Mouse (Mus musculus) liver, embryonic 12.5 days (tissue): ENCODE measurements around the gene Tmem116. TPM values are rescaled to one million over a fixed set of nuclear protein-coding genes. Genes with fewer than 3 reads are reported as not detected.

Source experiments
- ATAC-seq: fragments of 200-750 bp; cut with Nextera tagmentation; 2 replicates; pipeline ENCODE4 v1.8.0; 2017; ENCODE audit warnings: moderate number of reproducible peaks, mild to moderate bottlenecking, moderate library complexity
- H3K27ac ChIP-seq: fragments of 300-500 bp; sonication (generic); 2 replicates; pipeline ENCODE4 v1.5.1; 2016; ENCODE audit warnings: mild to moderate bottlenecking
- H3K27me3 ChIP-seq: fragments of 300-500 bp; sonication (generic); replicated peaks from 2 replicates; pipeline ENCODE4 v1.6.1; 2016; ENCODE audit warnings: mild to moderate bottlenecking, moderate library complexity
- H3K36me3 ChIP-seq: fragments of 300-500 bp; sonication (generic); 2 replicates; pipeline ENCODE4 v1.6.1; 2016; ENCODE audit warnings: mild to moderate bottlenecking, moderate library complexity
- H3K4me1 ChIP-seq: fragments of 300-500 bp; sonication (generic); 2 replicates; pipeline ENCODE4 v1.6.1; 2016
- H3K4me2 ChIP-seq: fragments of 300-500 bp; sonication (generic); 2 replicates; pipeline ENCODE4 v1.6.1; 2016; ENCODE audit warnings: mild to moderate bottlenecking, moderate library complexity
- H3K4me3 ChIP-seq: fragments of 300-500 bp; sonication (generic); 2 replicates; pipeline ENCODE4 v1.5.1; 2016; ENCODE audit warnings: mild to moderate bottlenecking, moderate library complexity
- H3K9ac ChIP-seq: fragments of 300-500 bp; sonication (generic); 2 replicates; pipeline ENCODE4 v1.6.1; 2016; ENCODE audit warnings: mild to moderate bottlenecking, moderate library complexity
- H3K9me3 ChIP-seq: fragments of 300-500 bp; sonication (generic); replicated peaks from 2 replicates; pipeline ENCODE4 v1.6.1; 2016; ENCODE audit warnings: mild to moderate bottlenecking, moderate library complexity
- WGBS: fragments of 180-500 bp; shearing (Covaris S2); methylation state at CpG from one replicate; pipeline ENCODE4 v1.1.7; 2016; ENCODE audit not compliant: insufficient replicate concordance; 5-methylcytosine and 5-hydroxymethylcytosine counted together
- polyA plus RNA-seq: library from polyadenylated mRNA; unstranded; fragments of >200 nt; fragmentation: Nextera tagmentation; extraction: Ambion mirVana; gene quantifications from 2 replicates; pipeline ENCODE4 v1.2.1, GENCODE M21; 2016

Gene Tmem116
- polyA plus RNA-seq, 1 experiment from 2014 or later: 0.64 TPM

DNA sequence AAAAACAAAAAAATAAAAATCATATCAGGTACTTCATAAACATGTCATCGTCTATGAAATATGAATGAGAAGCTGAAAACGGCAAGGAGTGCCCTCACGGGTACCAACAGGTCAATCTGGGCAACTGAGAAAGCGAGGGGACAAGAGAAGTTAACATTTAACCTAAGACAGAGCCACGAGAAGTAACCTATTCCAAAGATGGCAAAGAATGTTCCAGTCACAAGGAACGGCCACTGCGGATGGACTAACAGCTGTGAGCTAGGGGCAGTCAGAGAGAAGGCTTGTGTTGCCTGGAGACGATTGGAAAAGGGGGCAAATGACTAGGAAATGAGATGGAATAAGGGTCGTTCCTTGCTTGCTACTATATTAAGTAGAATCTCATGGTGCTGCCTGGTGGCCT lies 1.2 kb upstream of the Tmem116 start:
- no peak for ATAC-seq
- Histone ChIP-seq H3K27ac (0 out of 2 replicates have a peak overlapping the region, but pooled peaks have one; percentile 29), H3K36me3 (peaks cover 47% of the 10 kb centered on the region), H3K9ac (0 out of 2 replicates have a peak overlapping the region, but pooled peaks have one; percentile 97), H3K4me1 (peaks cover 50% of the 10 kb centered on the region), H3K9me3 (no peaks in the 10 kb centered on the region), H3K4me3 (peak overlapping the region; percentile 89), H3K27me3 (no peaks in the 10 kb centered on the region), H3K4me2 (peak overlapping the region; percentile 95)
- WGBS: 80% methylated on average over 9 of the region's 9 CpGs

DNA sequence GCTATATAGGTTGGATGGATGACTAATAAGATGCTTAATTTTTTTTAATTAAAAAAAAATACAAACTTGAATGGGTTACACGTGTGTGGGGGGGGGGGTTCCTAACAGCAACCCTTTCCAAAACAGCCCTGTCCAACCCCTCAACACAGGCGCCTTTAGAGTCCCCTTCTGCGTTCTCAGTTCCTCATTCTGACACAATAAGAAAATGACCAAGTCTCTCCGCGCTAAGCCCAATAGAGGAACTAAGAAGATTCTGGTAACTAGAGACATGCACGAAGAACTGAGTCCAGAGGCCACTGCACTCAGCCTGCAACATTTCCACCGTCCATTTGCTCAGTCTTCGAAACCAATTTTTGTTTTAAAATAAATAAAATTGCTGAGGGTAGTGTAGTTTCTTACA lies 490 bp upstream of the Tmem116 start:
- no peaks in the 10 kb centered on the region for H3K27me3 ChIP-seq
- peaks cover 40% of the 10 kb centered on the region for H3K36me3 ChIP-seq
- H3K4me1 ChIP-seq: peaks cover 57% of the 10 kb centered on the region
- H3K9me3 ChIP-seq: no peaks in the 10 kb centered on the region
- no peak for ATAC-seq
- WGBS: 9% methylated on average over 8 of the region's 8 CpGs
- peak overlapping the region; percentile 89 for H3K4me3 ChIP-seq
- H3K27ac ChIP-seq: peak overlapping the region; percentile 95
- peak overlapping the region; percentile 97 for H3K9ac ChIP-seq
- H3K4me2 ChIP-seq: peak overlapping the region; percentile 95

DNA sequence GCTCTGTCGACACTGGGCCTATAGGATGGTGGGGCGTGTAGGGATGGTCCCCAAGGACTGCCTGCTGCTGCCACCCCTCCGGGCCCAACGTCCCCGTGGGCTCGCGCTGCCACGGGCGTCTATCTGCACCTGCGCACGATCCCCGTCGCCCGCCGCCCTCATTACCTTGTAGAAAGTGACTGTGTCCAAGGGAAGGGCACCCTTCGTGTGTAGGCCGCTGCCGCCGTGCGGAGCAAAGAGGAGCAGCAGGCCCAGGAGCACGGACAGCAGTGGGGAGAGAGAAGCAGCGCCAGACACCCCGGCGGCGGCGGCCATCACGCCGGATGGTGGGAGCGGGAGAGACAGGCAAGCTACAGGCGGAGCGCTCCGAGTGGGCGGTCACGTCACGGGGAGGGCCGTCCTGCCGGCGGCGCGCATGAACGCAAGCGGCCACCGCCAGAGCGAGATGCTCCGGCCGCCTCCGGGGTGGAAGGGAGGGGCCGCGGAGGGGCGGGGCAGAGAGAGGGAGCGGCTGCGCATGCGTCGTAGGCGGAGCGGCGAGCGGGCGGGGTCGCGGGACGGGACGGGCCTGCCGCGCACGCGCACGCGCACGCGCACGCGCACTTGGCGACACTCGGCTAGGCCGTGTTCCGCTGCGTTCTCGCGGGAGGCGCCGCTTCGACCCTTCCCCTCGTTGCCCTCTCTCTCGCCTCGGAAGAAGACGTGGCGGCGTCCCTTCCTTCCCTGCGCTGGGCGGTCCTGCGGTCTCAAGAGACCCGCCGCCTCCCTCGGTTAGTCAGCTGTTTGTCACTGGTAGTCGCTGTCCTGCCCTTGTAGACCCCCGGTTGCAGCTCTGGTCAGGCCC lies 555 bp downstream of the Tmem116 start, which contains the start of gene Erp29:
Erp29 (minus strand) TSS at position 481 of the 844 bp plus-strand sequence.
- H3K4me2 ChIP-seq: peak within 1 kb of the TSS; percentile 95

DNA sequence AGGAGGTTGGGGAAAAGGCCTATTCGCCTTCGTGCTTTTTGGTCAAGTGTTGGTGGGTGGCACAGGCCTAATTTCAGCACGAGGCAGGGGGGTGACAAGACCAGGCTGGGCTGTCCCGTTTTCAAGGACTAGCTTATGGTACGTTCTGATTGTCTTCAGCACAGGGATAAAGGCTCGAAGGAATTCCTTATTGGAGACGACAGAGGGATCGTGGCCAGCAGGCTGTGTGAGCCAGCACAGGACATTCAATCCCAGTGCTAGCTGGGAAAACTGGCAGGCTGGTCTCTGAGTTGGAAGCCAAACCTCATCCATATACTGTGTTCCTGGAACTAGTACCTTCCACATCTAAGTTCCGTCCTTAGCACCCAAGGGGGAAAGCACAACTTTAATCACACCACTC lies 1.2 kb downstream of the Tmem116 start:
- peak overlapping the region; percentile 91 for H3K27ac ChIP-seq
- H3K36me3 ChIP-seq: peaks cover 23% of the 10 kb centered on the region
- peaks cover 62% of the 10 kb centered on the region for H3K4me1 ChIP-seq
- H3K27me3 ChIP-seq: no peaks in the 10 kb centered on the region
- H3K4me3 ChIP-seq: peak overlapping the region; percentile 89
- 5% methylated on average over 9 of the region's 9 CpGs for WGBS
- peak overlapping the region; percentile 95 for H3K4me2 ChIP-seq
- H3K9ac ChIP-seq: peak overlapping the region; percentile 97
- no peak for ATAC-seq
- H3K9me3 ChIP-seq: no peaks in the 10 kb centered on the region

More for the DNA sequence above, 555 bp downstream of the Tmem116 start, which contains the start of gene Erp29:
- Histone ChIP-seq H3K9ac (peak within 1 kb of the TSS; percentile 97), H3K27ac (peak within 1 kb of the TSS; percentile 95), H3K36me3 (peaks cover 30% of the 10 kb centered on the region), H3K9me3 (no peaks in the 10 kb centered on the region), H3K4me1 (peaks cover 62% of the 10 kb centered on the region), H3K27me3 (no peaks in the 10 kb centered on the region), H3K4me3 (peak within 1 kb of the TSS; percentile 89)
- WGBS: under 1% methylated on average over 94 of the region's 97 CpGs
- peak; percentile 92 for ATAC-seq

DNA sequence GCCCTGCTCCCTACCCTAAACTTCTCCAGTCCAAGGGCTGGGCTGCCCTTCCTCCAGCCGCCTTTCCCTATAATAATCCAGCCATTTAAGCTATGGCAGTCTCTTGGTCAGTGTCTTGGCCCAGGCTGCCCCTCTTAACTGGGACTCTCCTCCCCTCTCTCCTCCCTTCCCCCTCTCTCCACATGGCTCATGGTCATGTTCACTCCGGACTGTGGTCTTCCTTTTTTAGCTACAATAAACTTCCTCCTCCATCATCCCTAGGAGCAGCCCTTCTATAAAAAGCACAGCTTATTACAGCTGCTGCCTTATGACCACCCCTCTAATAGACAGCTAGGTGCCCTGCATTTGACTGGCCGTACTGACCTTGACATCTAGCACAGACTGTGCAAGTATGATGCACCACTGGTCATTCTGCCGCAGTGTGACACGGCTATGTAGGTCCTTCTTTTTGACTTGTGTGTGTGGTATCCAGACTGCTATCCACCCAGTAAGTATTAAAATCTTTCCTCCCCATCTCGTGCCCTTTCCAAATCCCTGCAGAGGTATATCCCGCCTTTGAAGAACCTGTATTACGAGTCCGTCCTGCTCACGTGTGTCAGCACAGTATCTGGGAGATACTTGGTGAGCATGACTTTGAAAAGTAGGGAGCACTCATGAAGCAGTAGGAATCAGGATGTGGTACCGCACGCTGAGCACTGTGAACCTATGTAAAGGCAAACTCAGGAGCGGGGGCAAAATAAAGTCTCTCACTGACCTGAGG lies 2.2 kb downstream of the Tmem116 start:
- H3K4me1 ChIP-seq: peaks cover 62% of the 10 kb centered on the region
- H3K36me3 ChIP-seq: peaks cover 13% of the 10 kb centered on the region
- WGBS: 86% methylated on average over 13 of the region's 13 CpGs
- no peak overlapping the region for H3K9ac ChIP-seq
- peak overlapping the region; percentile 91; the same call in 1 of the 2 replicates for H3K27ac ChIP-seq
- H3K4me3 ChIP-seq: 0 out of 2 replicates have a peak overlapping the region, but pooled peaks have one; percentile 89
- no peaks in the 10 kb centered on the region for H3K27me3 ChIP-seq
- H3K9me3 ChIP-seq: no peaks in the 10 kb centered on the region
- H3K4me2 ChIP-seq: peak overlapping the region; percentile 95
- ATAC-seq: no peak

DNA sequence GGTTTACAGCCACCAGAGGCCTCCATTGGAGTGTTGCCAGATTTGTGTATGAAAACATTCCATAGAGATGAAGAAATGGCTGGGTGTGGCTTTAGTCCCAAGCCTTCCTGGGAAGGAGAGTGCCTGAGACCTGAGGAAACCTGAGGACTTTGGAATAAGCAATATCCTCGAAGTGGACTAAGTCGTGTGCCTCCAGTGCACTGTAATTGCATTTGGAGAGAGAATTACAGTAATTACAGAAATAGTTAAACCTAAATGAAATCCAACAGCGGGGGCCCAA lies 2.8 kb downstream of the Tmem116 start:
- Histone ChIP-seq H3K9me3 (no peaks in the 10 kb centered on the region), H3K27me3 (no peaks in the 10 kb centered on the region), H3K27ac (no peak overlapping the region), H3K4me2 (no peak overlapping the region), H3K4me1 (peaks cover 59% of the 10 kb centered on the region), H3K4me3 (no peak overlapping the region), H3K36me3 (peaks cover 8% of the 10 kb centered on the region), H3K9ac (no peak overlapping the region)
- no peak for ATAC-seq
- 94% methylated on average over 3 of the region's 3 CpGs for WGBS

DNA sequence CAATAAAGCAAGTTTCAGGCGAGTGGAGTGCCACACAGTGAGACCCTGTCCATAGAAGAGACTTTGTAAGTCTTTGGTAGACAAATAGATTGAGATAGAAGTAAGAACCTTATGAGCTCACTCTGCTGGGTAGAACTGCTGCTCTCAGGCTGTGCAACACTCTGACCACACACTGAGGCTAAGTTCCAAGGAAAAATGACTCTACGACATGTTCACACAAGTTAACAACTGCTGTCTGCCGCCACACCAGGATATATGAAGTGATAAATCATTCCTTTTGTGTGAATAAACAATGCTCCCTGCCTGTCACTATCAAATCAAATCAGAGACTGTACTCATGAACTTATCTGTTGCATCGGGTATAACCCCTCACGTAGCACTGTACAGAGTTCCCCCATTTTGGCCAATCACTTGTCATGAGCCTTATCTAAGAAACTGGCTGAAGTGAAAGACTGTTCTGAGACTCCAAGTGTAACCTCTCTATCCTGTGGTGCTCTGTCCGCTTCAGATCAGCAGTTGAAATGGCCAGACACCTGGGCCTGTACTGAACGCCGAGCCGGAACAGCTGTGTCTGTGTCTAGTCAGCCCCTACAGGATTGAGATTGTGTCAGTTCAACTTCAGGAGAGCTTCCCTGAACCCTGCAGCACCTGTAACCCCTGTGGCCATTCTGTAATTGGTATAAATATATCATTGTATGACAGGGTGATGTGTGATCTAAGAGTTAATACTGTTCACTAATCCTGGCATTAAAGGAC lies 4.0 kb downstream of the Tmem116 start:
- Histone ChIP-seq H3K27ac (no peak overlapping the region), H3K9me3 (no peaks in the 10 kb centered on the region), H3K9ac (no peak overlapping the region), H3K4me3 (no peak overlapping the region), H3K4me2 (no peak overlapping the region), H3K36me3 (no peaks in the 10 kb centered on the region; the same call in 1 of the 2 replicates), H3K27me3 (no peaks in the 10 kb centered on the region), H3K4me1 (peaks cover 47% of the 10 kb centered on the region)
- ATAC-seq: no peak
- WGBS: 55% methylated on average over 9 of the region's 9 CpGs

DNA sequence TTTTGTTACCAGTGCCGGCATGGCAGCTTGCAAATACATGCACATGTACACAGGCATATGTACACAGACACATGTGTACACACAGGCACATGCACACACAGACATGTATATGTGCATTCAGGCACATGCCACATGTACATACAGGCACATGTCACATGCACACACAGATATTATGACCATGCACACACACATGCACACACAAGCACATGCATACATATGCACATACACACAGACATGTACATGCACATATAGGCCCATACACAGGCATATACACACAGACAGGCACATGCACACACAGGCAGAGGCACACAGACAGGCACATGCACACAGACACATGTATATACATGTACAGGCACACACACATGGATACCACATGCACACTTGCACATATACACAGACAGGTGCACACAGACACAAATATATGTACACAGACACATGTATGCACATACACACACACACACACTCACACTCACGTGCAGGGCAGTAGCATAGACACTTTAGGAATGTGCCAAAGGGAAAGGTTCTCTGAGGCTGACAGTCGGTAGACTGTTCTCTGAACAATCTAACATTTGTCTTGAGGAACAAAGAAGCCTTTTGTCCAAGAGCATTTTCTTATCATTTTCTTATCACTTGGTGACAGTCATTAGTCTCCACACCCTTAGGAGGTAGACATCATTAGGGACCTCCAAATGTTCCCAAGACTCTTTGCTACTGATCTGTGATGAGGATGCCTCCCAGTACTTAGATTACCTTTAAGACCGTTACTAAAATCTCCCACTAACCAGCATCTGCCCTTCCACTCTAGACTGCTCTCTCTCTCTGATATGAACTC lies 9.9 kb downstream of the Tmem116 start:
- Histone ChIP-seq H3K27me3 (no peaks in the 10 kb centered on the region), H3K4me1 (peaks cover 30% of the 10 kb centered on the region), H3K4me2 (peak overlapping the region; percentile 24; the same call in 1 of the 2 replicates), H3K27ac (peak overlapping the region; percentile 70), H3K4me3 (no peak overlapping the region), H3K36me3 (no peaks in the 10 kb centered on the region), H3K9me3 (no peaks in the 10 kb centered on the region), H3K9ac (no peak overlapping the region)
- peak; percentile 77 for ATAC-seq
- WGBS: 39% methylated on average over 4 of the region's 4 CpGs

DNA sequence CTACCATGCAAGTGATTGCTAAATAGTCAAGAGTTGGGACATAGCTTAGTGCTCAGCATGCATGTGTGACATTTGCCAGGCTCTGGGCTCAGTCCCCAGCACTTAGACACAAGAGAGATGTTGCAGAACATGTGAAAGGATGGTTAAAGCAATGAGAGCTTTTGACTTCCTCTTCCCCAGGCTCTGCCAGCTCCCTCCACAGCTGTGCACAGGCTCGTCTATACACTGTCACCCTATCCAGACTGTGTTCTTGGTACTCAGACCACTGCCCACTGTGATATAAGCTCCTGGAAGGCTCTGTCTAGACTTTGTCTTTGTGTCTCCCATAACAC lies 10.4 kb downstream of the Tmem116 start:
- ATAC-seq: peak; percentile 39; the same call in 1 of the 2 replicates
- H3K4me3 ChIP-seq: no peak overlapping the region
- no peaks in the 10 kb centered on the region for H3K9me3 ChIP-seq
- peak overlapping the region; percentile 24; the same call in 1 of the 2 replicates for H3K4me2 ChIP-seq
- no peaks in the 10 kb centered on the region for H3K27me3 ChIP-seq
- no peak overlapping the region for H3K9ac ChIP-seq
- H3K27ac ChIP-seq: peak overlapping the region; percentile 70
- WGBS: 23% methylated on average over 1 of the region's 1 CpGs
- no peaks in the 10 kb centered on the region for H3K36me3 ChIP-seq
- peaks cover 29% of the 10 kb centered on the region for H3K4me1 ChIP-seq

DNA sequence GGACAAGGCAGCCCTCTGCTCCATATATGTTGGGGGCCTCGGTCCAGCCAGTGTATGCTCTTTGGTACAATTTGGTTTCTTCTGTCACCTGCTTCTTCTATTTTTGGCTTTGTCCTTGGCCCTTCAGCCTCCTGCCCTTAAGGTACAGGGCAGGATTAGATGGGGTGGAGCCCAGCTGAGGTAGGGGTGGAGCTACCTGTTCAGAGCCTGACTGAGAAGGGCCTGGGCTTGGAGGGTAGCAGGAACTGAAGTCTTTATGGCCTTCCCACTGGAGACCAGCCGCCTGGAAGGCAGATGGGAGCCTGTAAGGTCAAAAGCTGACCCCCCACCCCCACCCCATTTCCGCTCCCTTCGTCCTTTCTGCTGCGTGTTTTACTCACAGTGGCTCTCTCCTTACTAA lies 11.3 kb downstream of the Tmem116 start:
- no peak overlapping the region for H3K27ac ChIP-seq
- no peak overlapping the region for H3K4me2 ChIP-seq
- WGBS: 53% methylated on average over 5 of the region's 5 CpGs
- no peak overlapping the region for H3K4me3 ChIP-seq
- H3K9ac ChIP-seq: no peak overlapping the region
- H3K4me1 ChIP-seq: peaks cover 29% of the 10 kb centered on the region
- H3K36me3 ChIP-seq: no peaks in the 10 kb centered on the region
- H3K27me3 ChIP-seq: no peaks in the 10 kb centered on the region
- ATAC-seq: no peak; the same call in 1 of the 2 replicates
- H3K9me3 ChIP-seq: no peaks in the 10 kb centered on the region
